Mouse (Mus musculus): ENCODE data around the gene Camta1.

Camta1 gene

GRCm38 (mm10) chr4:151250824-151251223, 610.9 kb downstream of the Camta1 start:
- no peak for DNase-seq (ENCODE audit: low read depth, low spot score)
- Histone ChIP-seq H3K36me3 (ENCODE audit: control insufficient read depth, insufficient read depth, low read length, poor library complexity, severe bottlenecking) (no peaks in the 10 kb centered on the region), H3K27me3 (ENCODE audit: control insufficient read depth, insufficient read depth, low read length, poor library complexity, severe bottlenecking) (no peaks in the 10 kb centered on the region)

GRCm38 (mm10) chr4:151245068-151245797, 616.4 kb downstream of the Camta1 start:
- Histone ChIP-seq H3K36me3 (ENCODE audit: control insufficient read depth, insufficient read depth, low read length, poor library complexity, severe bottlenecking) (no peaks in the 10 kb centered on the region), H3K27me3 (ENCODE audit: control insufficient read depth, insufficient read depth, low read length, poor library complexity, severe bottlenecking) (no peaks in the 10 kb centered on the region)
- no peak for DNase-seq (ENCODE audit: low read depth, low spot score)

DNA sequence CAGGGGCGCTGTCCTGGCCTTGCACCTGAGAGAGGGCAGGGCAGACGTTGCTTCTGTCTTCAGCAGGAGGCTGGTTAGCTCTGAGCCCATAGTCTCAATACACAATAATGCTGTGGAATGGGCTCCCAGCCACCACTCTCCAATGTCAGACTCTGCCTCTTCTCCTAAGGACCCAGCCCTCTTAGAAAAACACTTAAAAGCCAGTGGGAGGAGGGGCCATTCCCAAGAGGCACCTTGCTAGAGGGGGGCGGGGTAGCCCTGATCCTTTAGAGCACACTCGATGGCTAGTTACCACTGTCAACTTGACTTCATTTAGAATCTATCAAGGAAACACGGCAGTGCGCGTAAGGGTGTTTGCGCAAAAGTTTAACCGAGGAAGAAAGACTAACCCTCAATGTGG, 618.2 kb downstream of the Camta1 start:
- no peak for DNase-seq (ENCODE audit: low read depth, low spot score)
- no peaks in the 10 kb centered on the region for H3K36me3 ChIP-seq (ENCODE audit: control insufficient read depth, insufficient read depth, low read length, poor library complexity, severe bottlenecking)

DNA sequence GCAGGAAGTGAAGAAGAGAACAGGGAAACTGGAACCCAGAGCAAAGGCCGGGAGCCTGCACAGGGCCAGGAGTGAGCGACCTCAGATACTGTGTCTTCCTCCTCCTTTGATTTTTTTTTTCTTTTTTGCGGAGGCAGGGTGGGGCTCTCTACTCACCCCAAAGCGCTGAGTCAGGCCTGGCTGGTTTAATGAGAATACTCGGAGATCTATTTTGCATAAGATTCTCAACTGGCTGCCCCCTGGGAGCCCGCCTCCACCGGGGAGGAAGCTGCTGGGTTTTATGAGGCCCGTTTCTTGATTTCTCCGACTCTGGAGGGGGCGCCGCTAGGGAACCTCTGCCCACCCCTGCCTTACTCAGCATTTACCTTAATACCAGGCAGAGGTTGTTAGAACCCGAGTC, 618.9 kb downstream of the Camta1 start:
- H3K36me3 ChIP-seq (ENCODE audit: control insufficient read depth, insufficient read depth, low read length, poor library complexity, severe bottlenecking) = no peaks in the 10 kb centered on the region
- H3K27me3 ChIP-seq (ENCODE audit: control insufficient read depth, insufficient read depth, low read length, poor library complexity, severe bottlenecking) = no peaks in the 10 kb centered on the region
- DNase-seq (ENCODE audit: low read depth, low spot score) = no peak

More for the DNA sequence above, 618.2 kb downstream of the Camta1 start:
- no peaks in the 10 kb centered on the region for H3K27me3 ChIP-seq (ENCODE audit: control insufficient read depth, insufficient read depth, low read length, poor library complexity, severe bottlenecking)

GRCm38 (mm10) chr4:151240465-151240864, 621.2 kb downstream of the Camta1 start:
- DNase-seq (ENCODE audit: low read depth, low spot score) = no peak
- no peaks in the 10 kb centered on the region for H3K27me3 ChIP-seq (ENCODE audit: control insufficient read depth, insufficient read depth, low read length, poor library complexity, severe bottlenecking)
- H3K36me3 ChIP-seq (ENCODE audit: control insufficient read depth, insufficient read depth, low read length, poor library complexity, severe bottlenecking) = no peaks in the 10 kb centered on the region

DNA sequence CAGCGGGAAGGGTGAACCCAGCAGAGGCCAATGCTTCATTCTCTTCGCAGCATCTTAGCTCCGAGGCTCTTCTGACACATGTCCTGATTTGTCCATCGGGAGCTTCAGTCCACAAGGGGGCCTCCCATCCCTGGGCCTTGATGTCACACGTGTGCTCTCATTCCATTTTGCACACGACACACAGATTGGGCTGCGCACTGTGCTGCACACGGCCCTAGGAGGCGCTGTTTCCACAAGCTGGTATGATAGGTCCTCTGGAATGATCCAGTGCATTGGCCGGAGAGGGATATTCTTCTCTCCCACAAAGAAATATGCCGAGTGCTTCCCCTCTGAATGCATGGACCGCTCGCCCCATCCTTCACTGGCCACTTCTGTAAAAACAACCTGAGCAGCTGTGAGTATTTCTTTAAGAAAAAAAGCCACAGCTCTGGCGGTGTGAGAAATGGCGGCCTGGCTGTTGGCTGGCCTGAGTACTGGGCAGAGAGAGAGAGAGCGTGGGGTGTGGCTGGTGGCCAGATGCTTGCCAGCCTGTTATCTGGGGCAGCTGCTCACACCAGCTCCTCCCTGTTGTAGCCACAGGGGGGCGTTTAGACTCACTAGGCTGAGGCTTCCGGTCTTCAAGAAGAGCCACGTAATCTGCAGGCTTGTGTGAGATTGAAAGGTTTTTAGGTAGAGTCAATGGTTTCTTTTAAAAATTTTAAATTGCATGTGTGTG, 622.5 kb downstream of the Camta1 start:
- DNase-seq (ENCODE audit: low read depth, low spot score) = no peak
- Histone ChIP-seq H3K27me3 (ENCODE audit: control insufficient read depth, insufficient read depth, low read length, poor library complexity, severe bottlenecking) (no peaks in the 10 kb centered on the region), H3K36me3 (ENCODE audit: control insufficient read depth, insufficient read depth, low read length, poor library complexity, severe bottlenecking) (no peaks in the 10 kb centered on the region)

- H3K36me3 ChIP-seq (ENCODE audit: control insufficient read depth, insufficient read depth, low read length, poor library complexity, severe bottlenecking) = no peaks in the 10 kb centered on the region
- DNase-seq (ENCODE audit: low read depth, low spot score) = no peak
- no peaks in the 10 kb centered on the region for H3K27me3 ChIP-seq (ENCODE audit: control insufficient read depth, insufficient read depth, low read length, poor library complexity, severe bottlenecking)
Observed at GRCm38 (mm10) chr4:151237501-151237900, 624.2 kb downstream of the Camta1 start.

DNA sequence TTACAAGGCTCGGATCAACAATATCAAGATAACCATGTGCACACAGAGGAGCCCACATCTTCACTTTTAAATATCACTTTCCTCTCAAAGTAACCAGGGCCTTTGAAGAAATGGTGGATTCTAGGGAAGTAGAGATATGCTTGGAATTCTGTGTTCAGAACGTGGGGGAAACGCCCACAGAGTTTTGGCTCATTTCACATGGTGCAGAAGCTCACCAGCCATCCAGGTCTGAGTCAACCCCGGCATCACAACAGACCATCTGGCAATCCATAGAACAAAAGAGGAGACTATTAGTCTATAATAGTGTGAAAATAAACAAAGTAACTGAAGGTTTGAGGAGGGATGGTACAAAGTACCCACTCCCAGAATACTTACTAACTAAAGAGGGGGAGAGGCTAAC, 626.7 kb downstream of the Camta1 start:
- no peaks in the 10 kb centered on the region for H3K27me3 ChIP-seq (ENCODE audit: control insufficient read depth, insufficient read depth, low read length, poor library complexity, severe bottlenecking)
- H3K36me3 ChIP-seq (ENCODE audit: control insufficient read depth, insufficient read depth, low read length, poor library complexity, severe bottlenecking) = no peaks in the 10 kb centered on the region
- no peak for DNase-seq (ENCODE audit: low read depth, low spot score)

DNA sequence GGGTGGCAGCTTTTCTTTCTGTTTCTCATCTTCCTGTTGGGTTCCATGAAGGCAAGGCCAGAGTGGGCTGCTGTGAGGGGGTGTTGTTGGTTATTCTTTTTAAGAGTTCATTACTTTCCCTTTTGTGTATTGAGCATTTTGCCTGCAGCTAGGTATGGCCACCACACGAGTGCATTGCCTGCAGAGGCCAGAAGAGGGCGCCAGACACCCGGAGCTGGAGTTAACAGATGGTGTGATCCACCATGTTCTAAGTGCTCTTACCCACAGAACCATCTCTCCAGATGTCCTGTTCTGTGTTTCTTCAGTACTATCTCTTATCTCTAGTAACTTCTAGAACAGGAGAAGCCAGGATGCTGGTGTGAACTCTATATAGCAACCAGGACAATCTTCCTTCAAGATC, 629.6 kb downstream of the Camta1 start:
- Histone ChIP-seq H3K27me3 (ENCODE audit: control insufficient read depth, insufficient read depth, low read length, poor library complexity, severe bottlenecking) (no peaks in the 10 kb centered on the region), H3K36me3 (ENCODE audit: control insufficient read depth, insufficient read depth, low read length, poor library complexity, severe bottlenecking) (no peaks in the 10 kb centered on the region)
- DNase-seq (ENCODE audit: low read depth, low spot score) = no peak

GRCm38 (mm10) chr4:151229073-151229472, 632.6 kb downstream of the Camta1 start:
- DNase-seq (ENCODE audit: low read depth, low spot score) = no peak

DNA sequence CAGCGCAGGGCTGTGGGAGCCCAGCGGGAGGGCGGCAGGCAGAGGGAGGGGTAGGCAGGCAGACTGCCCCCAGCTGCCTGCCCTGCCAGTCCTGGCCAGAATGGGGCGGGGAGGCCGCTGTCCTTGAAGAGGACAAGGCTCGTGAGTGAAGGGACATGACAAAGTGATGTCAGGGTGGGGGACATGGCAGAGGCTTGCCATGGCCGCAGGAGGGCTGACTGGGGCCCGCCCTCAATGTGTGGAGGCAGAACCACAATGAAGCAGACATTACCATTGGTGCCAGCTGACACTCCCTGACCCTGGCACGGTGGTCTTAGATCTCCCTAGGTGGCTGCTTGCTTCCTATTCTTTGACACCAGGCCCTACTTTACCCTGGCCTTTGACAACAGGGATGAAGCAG, 635.2 kb downstream of the Camta1 start:
- Histone ChIP-seq H3K36me3 (ENCODE audit: control insufficient read depth, insufficient read depth, low read length, poor library complexity, severe bottlenecking) (no peaks in the 10 kb centered on the region), H3K27me3 (ENCODE audit: control insufficient read depth, insufficient read depth, low read length, poor library complexity, severe bottlenecking) (no peaks in the 10 kb centered on the region)
- DNase-seq (ENCODE audit: low read depth, low spot score) = no peak

More at GRCm38 (mm10) chr4:151229073-151229472, 632.6 kb downstream of the Camta1 start:
- Histone ChIP-seq H3K27me3 (ENCODE audit: control insufficient read depth, insufficient read depth, low read length, poor library complexity, severe bottlenecking) (no peaks in the 10 kb centered on the region), H3K36me3 (ENCODE audit: control insufficient read depth, insufficient read depth, low read length, poor library complexity, severe bottlenecking) (no peaks in the 10 kb centered on the region)

GRCm38 (mm10) chr4:151224017-151224416, 637.7 kb downstream of the Camta1 start:
- DNase-seq (ENCODE audit: low read depth, low spot score) = no peak
- H3K36me3 ChIP-seq (ENCODE audit: control insufficient read depth, insufficient read depth, low read length, poor library complexity, severe bottlenecking) = no peaks in the 10 kb centered on the region
- no peaks in the 10 kb centered on the region for H3K27me3 ChIP-seq (ENCODE audit: control insufficient read depth, insufficient read depth, low read length, poor library complexity, severe bottlenecking)

DNA sequence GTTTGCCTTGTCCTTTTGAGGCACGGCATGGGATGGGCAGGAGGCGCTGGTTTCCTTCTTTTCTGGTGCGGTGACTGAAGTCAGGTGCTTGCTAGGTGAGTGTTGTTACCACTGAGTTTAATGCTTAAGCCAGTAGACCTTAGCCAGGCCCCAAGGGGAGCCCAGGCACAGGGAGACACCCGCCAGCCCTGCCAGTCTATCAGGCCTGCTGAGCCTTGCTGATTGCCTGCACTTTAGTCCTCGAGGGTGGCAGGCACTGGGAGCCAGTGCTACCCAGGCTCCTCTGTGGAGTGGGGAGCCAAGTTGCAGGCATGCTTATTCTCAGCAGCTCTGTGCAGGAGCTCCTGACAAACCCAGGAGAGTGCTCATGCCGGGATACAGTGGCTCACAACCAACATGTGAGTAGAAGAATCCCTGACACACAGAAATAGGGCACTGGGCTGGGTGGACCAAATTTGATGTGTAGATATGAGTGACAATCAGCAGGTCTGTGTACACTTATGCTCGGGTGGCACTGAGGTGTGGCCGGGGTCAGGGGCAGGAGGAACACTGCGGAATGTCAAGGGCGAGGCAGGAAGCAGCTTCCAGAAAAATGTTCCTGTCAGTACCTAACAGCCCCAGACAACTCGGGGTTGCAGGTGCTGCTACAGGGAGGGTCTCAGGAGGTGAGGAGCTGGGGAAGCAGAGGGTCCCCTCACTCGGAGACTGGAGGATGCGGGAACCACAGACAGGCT, 638.2 kb downstream of the Camta1 start:
- DNase-seq (ENCODE audit: low read depth, low spot score) = no peak
- H3K36me3 ChIP-seq (ENCODE audit: control insufficient read depth, insufficient read depth, low read length, poor library complexity, severe bottlenecking) = no peaks in the 10 kb centered on the region
- H3K27me3 ChIP-seq (ENCODE audit: control insufficient read depth, insufficient read depth, low read length, poor library complexity, severe bottlenecking) = no peaks in the 10 kb centered on the region

GRCm38 (mm10) chr4:151222635-151223034, 639.0 kb downstream of the Camta1 start:
- H3K27me3 ChIP-seq (ENCODE audit: control insufficient read depth, insufficient read depth, low read length, poor library complexity, severe bottlenecking) = no peaks in the 10 kb centered on the region
- DNase-seq (ENCODE audit: low read depth, low spot score) = no peak
- H3K36me3 ChIP-seq (ENCODE audit: control insufficient read depth, insufficient read depth, low read length, poor library complexity, severe bottlenecking) = no peaks in the 10 kb centered on the region
